Mouse (Mus musculus): Measurements from ENCODE around the gene Napa.

- no peak for TF ChIP-seq POLR2A (IDR thresholded peaks at IDR 0.05; ENCODE audit: borderline replicate concordance, low read depth, low read length)
- no peak for TF ChIP-seq CTCF (IDR thresholded peaks at IDR 0.05; ENCODE audit: low read depth, low read length)
Measured at GRCm38 (mm10) chr7:16120262-16120600, 22.0 kb downstream of the Napa start.
